Mouse (Mus musculus) thymus, adult 2 months (tissue): ENCODE data around the gene Ppfia1.

Experiments
- CTCF ChIP-seq: fragments of 200-500 bp; IDR thresholded peaks from 2 replicates; pipeline ENCODE4 v1.5.1; 2012; ENCODE audit warnings: mild to moderate bottlenecking, control low read depth, low read length, moderate library complexity, borderline replicate concordance; ENCODE audit not compliant: control insufficient read depth, poor library complexity, insufficient read depth; ENCODE audit errors: extremely low read depth
- POLR2A ChIP-seq: fragments of 200-500 bp; IDR thresholded peaks from 2 replicates; pipeline ENCODE4 v1.6.1; 2012; ENCODE audit warnings: mild to moderate bottlenecking, low read length, control low read depth, moderate library complexity; ENCODE audit not compliant: control insufficient read depth, poor library complexity, insufficient read depth; ENCODE audit errors: extremely low read depth

GRCm38 (mm10) chr7:144489067-144489774 is 64.3 kb downstream of the Ppfia1 start:
- TF ChIP-seq POLR2A: no peak
- no peak for TF ChIP-seq CTCF
